Mouse (Mus musculus): ENCODE data around the gene Sppl3.
A peak's percentile ranks its signal among the peaks of the same experiment; 100 is the strongest.

The Sppl3 gene

DNA sequence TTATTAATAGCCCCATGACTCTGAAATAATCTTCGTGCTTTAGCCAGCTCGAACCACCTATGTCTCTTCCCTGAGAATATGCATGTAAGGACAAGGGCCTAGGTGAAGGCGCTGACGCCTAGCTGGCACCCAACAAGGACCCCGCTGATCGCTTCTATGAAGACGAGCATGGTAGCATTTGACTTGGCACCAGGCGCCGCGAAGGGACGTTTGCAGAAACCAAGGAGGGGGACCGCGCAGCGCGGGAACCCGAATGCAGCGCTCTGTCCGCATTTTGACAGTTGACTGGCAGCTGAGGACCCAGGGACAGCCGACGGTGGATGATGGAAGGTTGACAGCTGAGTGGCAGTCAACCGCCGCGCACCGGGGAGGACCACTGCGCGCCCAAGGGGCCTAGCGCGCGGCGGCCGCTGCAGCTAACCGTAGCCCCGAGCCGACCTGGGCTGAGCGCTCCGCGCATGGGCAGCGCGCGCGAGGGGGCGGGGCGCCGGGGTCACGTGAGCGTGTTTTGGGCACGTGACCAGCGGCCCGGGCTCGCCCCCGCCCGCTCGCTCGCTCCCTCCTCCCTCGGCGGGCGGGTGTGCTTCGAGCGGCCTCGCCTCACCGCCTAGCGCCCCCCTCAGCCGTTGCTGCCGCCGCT lies at the start of gene Sppl3:
Gene Sppl3, plus strand, starts transcription at position 561 of the 640 bp plus-strand sequence.
- DNase-seq (ENCODE audit: low spot score in 2 of 2): peak; percentile 92 to 98

DNA sequence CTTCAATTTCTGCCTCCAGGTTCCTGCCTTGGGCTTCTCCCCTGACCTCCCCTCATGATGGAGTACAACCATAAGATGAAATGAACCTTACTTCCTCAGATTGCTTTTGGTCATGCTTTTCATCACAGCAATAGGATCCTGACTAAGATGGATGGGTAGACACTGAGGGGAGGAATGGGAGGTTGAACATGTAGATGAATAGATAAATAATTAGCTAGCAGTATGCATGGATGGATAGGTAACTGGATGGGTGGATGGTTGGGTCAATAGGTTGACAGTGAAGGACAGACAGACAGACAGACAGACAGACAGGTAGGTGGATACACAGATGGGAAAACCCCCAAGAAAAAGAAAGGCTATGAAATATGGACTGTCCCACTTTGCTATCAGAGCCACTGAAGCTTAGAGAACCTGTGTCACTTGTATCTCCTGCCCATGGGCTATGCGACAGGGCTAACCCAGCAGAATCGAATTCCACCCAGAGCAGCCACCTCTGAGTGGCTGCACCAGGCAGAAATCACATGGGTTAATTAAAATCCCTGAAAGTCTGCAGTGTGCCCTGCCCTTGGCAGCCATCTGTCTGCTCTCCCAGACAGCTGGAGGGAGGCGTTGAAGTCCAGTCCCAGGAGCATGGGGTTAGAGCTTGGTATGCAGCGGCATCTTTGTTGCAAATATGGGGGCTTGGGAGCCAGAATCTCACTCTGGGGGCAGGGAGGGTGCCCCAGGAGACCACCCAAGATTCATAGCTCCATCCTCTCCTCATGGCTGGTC lies 49.2 kb upstream of the Sppl3 start:
- DNase-seq (ENCODE audit: low spot score in 2 of 2): no peak

DNA sequence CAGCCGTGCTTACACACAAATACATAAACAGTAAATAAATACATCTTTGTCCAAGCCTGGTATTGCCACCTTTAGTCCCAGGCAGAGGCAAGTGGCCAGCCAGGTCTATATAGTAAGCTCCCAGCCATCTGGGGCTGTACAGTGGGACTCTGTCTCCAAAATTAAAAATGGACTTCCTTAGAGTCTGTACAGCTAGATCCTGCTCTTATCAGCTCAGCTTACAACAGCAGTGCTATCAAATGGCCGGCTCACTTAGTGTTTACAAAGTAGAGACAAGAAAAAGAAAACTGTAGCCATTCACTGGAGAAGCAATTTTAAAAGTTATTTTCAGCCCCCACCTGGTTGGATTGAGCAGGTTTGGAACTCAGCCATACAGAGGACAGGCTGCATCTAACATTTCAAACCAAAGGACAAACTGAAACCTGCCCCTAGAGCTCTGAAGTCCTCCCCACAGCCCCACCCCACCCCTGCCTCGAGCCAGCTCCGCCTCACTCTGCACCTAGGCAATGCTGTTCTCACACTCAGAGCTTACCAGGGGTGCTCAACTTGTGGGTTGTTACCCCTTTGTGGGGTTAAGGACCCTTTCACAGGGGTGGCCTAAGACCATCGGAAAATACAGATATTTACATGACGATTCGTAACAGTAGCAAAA lies 46.5 kb upstream of the Sppl3 start:
- no peak for DNase-seq (ENCODE audit: low spot score in 2 of 2)

DNA sequence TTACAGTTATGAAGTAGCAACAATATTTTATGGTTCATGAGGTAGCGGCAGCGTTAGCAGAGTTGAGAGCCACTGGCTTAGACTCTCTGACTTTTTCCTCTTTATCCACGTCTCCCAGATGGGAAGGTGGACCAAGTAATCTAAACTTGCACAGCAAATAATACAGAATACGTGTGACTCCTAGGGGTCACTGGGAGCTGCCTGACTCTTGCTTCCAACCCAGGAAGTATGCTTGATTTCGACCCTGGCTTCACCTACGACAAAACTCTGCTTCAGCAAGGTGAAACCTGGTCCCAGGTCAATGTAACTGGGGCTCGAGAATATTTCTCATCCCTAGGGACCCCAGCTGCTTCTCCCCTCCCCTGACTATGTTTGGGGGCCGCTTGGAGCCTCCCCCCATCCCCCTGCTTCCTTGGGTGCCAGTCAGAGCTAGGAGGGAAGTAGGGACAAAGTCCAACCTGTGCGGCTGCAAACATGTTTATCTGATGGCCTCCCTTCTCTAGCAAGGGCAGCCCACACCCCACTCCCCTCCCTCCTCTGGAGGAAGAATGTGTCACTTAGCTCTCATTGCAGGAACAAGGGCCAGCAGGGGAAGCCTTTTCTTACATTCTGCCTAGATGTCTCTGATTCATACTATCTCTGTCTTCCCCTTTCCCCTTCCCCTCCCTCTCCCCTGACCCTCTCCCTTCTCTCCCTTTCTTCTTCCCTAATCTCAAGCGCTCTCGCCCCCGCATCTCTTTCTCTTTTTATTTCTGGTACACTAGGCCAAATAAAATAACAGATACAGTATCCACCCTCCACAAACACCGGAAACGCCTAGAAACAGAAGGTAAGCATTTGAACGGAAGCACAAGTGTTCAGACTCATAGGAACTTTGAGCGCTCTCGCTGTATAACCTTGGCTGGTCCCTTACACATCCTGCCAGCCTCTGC lies 45.7 kb upstream of the Sppl3 start:
- no peak for DNase-seq (ENCODE audit: low spot score in 2 of 2)

DNA sequence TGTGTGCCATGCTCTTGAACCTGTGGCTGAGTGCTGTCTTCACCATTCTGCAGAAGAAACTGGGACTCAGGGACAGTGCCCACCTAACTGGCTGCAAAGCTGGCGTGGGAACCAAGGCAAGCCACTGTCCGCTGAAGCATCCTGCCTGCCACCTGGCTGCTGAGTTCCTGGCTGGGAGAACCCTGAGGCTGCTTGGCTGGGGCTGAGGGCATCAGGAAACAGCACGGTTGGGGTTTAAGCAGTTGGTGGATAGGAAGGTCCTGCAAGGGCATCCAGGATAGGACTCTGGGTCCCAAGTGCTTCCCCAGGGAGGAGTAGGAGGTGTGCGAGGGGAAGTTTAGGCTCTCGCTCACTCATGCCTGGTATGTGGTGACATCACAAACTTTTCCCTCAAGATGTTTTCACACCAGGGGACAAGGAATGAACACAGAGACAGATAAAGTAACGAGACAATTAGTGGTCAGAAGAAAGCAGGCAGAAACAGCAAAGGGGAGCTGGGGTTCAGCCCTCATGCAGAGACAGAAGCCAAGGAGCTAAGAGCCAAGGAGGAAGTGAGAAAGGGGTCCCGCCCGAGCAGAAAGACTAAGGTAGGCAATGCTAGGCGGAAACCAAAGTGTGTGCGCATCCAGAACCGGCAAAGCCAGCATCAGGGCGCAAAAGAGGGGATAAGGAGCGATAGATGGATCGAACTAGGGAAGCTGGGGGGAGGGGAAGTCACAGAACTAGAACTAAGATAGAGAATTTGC lies 43.2 kb upstream of the Sppl3 start:
- DNase-seq (ENCODE audit: low spot score in 2 of 2): no peak

DNA sequence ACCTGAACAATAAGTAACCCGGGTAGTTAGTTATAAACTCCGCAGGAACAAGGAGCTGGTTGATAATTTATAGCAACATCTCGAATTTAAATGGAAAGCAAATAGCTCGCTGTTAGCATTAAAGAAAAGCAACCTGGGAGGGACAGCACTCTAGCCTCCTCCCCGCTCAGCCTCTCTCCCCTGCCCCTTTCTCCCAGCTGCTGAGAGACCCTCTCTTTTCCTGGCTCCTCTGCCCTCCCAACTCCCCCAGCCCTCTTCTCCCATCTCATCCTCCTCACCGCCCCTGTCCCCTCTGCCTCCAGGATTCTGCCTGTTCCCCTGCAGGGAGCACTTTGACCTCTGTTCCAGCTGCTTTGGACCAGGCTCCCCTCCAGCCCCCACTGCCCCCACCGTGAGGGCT lies 42.3 kb upstream of the Sppl3 start:
- DNase-seq (ENCODE audit: low spot score in 2 of 2): no peak

DNA sequence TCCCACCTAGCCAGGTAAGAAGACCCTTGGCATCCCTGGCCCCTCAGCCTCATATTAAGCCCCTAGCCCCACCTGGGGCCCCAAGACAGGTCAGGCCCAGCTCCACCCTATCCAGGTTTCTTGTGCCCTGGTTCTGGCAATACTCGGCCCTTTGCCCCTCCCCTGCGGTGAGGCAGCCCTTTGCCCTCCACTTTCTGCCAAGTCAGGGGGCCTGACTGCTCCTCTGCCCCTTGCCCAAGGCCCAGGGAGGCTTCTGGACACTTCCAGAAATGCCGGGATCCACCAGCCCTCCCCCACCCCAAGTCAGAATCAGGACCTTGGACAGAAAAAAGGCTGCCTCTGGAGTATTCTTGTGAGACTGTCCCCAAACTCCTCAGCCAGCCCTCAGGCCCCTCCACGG lies 41.9 kb upstream of the Sppl3 start:
- no peak for DNase-seq (ENCODE audit: low spot score in 2 of 2)

DNA sequence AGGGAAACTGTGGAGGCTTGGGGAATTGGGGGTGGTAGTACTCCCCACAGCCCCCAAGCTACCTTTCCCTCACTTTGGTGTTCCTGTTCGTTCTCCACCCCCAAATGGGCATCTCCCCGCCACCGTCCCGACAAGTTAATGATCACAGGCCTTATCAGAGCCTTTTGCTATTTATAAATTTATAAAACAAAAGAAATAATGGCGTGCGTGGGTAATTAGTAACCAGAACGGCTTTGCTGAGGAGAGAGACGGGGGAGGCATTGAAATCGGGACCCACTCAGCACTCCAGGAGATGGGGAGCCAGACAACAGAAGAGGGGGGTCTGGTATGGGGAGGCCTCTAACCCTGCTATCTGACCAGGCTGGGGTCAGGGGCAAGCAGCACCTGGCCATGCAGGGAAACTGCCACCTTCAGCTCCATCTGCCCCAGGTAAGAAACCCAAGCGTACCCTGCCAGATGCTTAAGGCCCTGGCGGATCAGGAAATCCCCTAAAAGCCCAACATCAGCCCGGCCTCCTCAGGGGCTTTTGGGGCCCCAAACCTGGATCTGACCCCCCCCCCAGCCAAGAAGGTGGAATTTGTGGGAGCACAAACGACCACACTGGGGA lies 41.2 kb upstream of the Sppl3 start:
- no peak for DNase-seq (ENCODE audit: low spot score in 2 of 2)

DNA sequence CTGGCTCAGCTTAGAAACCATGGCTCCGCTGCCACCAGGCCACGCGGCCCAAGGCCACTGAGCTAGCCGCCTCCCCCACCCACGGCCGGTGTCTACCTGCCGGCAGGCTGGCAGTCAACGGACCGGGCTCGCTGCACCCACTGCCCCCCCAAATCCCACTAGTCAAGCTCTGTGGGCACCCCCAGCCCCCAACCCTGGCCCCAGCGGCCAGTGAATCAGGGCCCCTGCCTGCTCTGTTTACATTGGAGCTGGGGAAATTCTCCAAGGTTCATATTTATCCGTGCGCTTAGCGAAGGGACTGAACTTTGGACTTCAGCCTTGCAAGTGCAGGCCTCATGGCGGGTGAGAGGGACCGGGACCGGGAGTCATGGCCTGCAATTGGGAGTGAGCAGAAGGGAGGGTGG lies 40.1 kb upstream of the Sppl3 start, which contains the start of gene Hnf1a:
Gene Hnf1a, minus strand, starts transcription at position 271 of the 404 bp plus-strand sequence.
- no peak for DNase-seq (ENCODE audit: low spot score in 2 of 2)

DNA sequence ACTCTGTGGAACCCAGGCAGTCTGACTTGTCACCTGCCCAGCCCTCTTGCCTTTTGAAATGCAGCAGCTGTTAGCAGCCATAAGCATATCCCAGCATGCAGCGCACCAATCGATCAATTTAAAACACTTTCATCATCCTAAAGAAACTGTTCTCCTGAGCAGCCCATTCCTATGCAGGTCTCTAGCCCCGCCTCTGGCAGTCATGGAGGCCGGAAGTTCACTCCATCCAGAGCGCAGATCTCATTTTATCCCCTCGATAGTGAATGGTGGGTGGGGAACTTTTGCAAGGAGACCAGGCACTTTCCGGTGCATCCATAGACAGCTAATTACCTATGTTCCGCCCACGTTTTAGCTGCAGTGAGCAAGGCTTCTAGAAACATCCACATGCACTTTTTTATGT lies 38.7 kb upstream of the Sppl3 start:
- DNase-seq (ENCODE audit: low spot score in 2 of 2): no peak

DNA sequence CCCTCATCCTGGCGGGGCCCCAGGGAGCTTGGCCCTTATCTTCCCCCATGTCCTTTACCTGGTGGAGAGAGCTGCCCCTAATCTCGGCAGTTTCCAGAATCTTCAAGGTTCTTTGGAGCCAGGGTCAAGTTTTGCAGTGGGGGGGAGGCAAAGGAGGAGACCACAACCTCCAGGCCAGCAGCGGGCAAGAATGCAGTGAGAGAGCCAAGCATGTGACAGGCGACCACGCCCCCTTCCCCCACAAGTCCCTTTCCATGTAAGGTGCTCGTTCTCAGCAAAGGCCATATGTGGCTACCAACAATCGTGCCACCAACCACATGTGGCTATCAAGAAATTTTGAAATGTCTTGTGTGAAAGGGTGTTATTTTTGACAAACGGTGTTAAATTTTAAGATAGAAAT lies 37.8 kb upstream of the Sppl3 start:
- no peak for DNase-seq (ENCODE audit: low spot score in 2 of 2)

DNA sequence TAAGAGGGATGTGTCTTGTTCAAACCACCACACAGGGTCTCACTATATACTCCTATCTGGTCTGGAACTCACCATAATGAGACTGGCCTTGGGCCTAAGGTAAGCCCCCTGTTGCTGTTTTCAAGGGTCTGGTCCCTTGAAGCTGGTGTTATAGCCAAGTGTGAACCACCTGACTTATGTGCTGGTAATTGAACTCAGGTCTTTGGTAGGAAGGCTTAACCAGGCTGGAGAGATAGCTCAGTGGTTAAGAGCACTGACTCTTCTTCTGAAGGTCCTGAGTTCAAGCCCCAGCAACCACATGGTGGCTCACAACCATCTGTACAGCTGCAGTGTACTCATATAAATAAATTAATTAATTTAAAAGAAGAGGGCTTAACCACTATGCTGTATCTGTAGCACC lies 34.0 kb upstream of the Sppl3 start:
- DNase-seq (ENCODE audit: low spot score in 2 of 2): no peak

DNA sequence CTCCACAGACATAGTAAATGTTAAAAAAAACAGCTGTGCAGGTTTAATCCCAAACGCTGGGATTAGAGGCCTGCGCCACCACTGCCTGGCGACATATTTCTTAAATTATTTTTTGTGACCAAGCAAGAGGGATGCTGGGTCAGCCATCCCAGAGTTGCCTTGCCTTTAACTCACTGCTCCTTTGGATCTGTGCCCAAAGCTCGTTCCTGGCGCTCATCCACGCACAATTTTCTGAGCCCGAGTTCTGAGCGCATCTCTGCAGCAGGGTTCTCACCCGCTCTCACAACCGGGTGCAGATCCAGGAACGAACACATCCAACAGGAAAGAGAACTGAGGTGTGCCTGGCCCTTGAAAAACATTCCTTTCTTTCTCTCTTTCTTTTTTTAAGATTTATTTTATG lies 32.5 kb upstream of the Sppl3 start:
- no peak for DNase-seq (ENCODE audit: low spot score in 2 of 2)

DNA sequence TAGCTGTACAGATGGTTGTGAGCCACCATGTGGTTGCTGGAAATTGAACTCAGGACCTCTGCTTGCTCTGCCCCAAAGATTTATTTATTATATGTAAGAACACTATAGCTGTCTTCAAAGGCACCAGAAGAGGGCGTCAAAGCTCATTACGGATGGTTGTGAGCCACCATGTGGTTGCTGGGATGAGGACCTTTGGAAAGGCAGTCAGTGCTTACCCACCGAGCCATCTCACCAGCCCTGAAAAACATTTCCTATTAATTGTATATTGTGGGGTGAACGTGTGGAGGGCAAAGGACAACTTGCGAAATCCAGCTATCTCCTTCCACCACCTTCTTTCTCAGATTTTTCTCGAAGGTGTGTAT lies 32.1 kb upstream of the Sppl3 start:
- no peak for DNase-seq (ENCODE audit: low spot score in 2 of 2)

DNA sequence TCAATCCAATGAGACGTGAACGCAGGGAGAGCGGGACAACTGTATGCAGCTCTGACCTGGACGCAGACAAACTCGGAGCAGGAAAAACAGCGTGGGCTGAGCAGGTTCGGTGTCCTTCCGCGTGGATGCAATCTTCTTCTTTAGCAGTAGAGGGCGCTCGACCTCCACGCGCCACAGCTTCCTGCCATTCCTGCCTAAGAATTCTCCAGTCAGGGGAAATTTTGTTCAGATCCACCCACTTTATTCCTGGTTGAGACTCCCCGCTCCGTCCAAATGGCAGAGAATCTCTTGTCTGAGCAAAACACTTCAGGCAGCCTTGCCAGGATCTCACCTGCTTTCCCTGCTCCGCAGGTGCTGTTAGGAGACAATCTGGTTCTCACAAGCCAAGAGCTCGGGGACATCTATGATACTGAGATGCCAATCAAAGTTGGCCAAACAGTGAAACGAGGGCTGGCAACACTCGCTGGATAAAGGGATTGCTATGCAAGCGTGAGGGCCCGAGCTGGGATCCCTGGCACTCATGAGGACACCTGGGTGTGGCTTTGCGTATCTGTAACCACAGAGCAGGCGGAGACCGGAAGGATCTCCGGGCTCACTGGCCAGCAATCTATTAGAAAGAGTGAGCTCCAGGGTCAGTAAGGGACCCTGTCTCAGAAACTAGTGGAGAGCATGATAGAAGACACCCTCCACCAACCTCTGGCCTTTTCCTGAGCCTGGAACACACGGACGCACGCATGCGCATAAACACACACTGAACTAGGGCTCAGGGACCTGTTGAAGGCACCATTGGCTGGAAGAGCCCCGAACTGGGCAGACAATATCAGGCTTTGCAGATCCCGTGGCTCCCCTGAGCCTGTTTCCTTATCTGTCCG lies 31.5 kb upstream of the Sppl3 start:
- peak; percentile 12 to 72 for DNase-seq (ENCODE audit: low spot score in 2 of 2)

DNA sequence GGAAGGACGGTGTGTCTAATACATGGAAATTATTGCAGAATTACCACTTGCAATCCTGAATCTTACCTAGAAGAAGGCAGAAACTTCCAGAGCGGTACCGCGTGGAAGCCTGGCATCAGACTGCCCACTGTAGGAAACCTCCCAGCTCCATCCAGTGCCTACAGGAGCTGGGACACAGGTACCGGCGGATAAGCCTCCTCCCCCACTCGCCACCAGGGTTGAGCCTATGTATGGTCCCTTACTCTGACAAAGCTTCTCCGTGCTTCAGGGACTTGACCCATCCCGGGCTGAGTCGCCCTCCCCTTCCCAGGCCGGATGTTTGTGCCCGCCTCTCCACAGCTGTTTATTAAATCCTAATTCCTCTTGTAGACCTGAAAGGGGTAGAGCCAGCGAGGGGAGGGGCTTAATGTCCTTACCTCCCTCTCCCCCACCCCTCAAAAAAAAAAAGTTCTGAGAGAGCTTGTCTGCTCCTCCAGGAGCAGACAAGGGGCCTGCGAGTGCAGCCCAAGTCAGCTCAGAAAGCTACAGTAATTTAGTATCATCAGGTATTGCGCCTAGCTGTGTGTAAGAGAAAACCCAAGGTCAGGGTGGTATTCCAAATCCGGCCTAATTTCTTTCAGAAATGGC lies 30.7 kb upstream of the Sppl3 start:
- DNase-seq (ENCODE audit: low spot score in 2 of 2): no peak

DNA sequence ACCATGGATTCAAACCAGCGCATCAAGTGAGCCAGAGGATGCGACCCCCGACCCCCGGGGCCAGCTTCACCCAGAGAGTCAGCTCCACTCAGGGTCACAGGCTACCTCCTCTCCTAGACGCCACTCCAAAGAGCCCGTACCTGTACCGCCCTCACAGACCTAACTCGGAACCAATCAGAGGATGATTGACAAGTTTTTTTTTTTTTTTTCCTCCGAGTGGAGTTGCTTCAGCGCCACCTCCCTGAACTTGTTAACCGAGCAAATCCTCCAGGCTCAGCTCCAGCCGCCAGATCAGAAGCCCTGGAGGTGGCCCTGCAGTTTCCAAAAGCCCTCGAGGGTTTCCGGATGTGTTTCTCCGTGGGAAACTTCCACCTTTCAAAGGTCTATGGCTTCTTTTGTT lies 28.9 kb upstream of the Sppl3 start:
- DNase-seq (ENCODE audit: low spot score in 2 of 2): no peak

DNA sequence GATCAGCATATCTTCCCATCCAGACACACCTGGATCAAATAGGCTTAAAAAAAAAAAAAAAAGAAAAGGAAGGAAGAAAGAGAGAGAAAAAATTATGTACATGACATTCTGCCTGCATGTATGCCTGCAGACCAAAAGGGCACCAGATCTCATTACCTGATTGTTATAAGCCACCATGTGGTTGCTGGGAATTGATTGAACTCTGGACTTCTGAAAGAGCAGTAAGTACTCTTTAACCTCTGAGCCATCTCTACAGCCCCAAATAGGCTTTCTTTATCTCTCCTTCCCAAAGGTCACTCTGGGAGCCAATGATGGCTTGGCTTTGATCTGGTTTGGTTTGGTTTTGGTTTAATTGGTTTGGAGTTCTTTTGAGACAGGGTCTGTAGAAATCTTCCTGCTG lies 25.9 kb upstream of the Sppl3 start:
- DNase-seq (ENCODE audit: low spot score in 2 of 2): no peak

DNA sequence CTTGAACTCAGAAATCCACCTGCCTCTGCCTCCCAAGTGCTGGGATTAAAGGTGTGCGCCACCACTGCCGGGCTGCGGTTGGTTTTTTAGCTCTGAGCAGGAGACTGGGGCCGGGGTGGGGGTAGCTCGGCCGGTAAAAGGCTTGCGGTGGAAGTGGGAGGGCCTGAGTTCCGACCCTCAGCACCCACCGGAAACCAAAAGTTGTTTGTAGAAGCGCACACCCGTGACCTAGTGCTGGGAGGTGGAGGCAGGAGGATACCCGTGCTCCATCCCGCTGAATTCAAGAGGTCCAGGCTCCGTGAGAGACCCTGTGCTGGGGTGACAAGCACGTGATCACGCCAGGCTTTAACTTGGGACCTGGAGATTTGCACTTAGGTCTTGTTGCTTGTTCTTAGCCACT lies 14.5 kb upstream of the Sppl3 start:
- no peak for DNase-seq (ENCODE audit: low spot score in 2 of 2)

Data from thymus, postnatal 10 days (tissue).